In genomic region chr7:92932792-92933191, GRCm38 (mm10) we compare ENCODE assay signal across 18 mouse cellular contexts.
"Had no signal": no experiment of that assay in that cellular context is flagged by ENCODE, and none has a peak within 500 bp of the region (broad histone marks: within the 10 kb centered on the region; RNA-seq: fewer than 3 reads in every experiment).

No protein-coding gene starts in this region.

- H3K4me3 ChIP-seq: intestine, embryonic 15.5 days; kidney, embryonic 15.5 days; left cerebral cortex, adult 2 months; midbrain, embryonic 12.5 days had no signal

- H3K9me3 ChIP-seq: intestine, embryonic 15.5 days; kidney, embryonic 15.5 days; midbrain, embryonic 12.5 days had no signal

- H3K9ac ChIP-seq: intestine, embryonic 15.5 days; kidney, embryonic 15.5 days; liver, embryonic 14.5 days; liver, postnatal 0 days; lung, embryonic 14.5 days; midbrain, embryonic 12.5 days had no signal

- DNase-seq: kidney, adult 11 months; kidney, adult 8-10 months; kidney, postnatal 4 days; layer of hippocampus, adult 9-11 months; layer of hippocampus, postnatal 36 days; liver, postnatal 0 days; lung, postnatal 36 days; thymus, adult 2 months; thymus, postnatal 14 days; thymus, postnatal 4 days had no signal

- H3K27me3 ChIP-seq: intestine, embryonic 15.5 days; kidney, embryonic 15.5 days; midbrain, embryonic 12.5 days had no signal

- ATAC-seq: intestine, embryonic 15.5 days; liver, postnatal 0 days; lung, postnatal 0 days; midbrain, embryonic 16.5 days had no signal

- H3K27ac ChIP-seq: intestine, embryonic 15.5 days; kidney, embryonic 15.5 days; left cerebral cortex, adult 2 months; liver, embryonic 14.5 days; midbrain, embryonic 12.5 days had no signal

- H3K36me3 ChIP-seq: intestine, embryonic 15.5 days; kidney, embryonic 15.5 days; midbrain, embryonic 12.5 days had no signal

- H3K4me1 ChIP-seq: intestine, embryonic 15.5 days; kidney, embryonic 15.5 days had no signal

- H3K4me2 ChIP-seq: intestine, embryonic 15.5 days; kidney, embryonic 15.5 days; lung, embryonic 14.5 days; midbrain, embryonic 12.5 days had no signal
